Mouse (Mus musculus) cerebellum, adult 2 months (tissue): ENCODE measurements around the gene Zdhhc8.

Experiments used
- CTCF ChIP-seq: fragments of 200-500 bp; IDR thresholded peaks from 2 replicates; pipeline ENCODE4 v1.5.1; 2011; ENCODE audit warnings: low read depth, mild to moderate bottlenecking, control low read depth, low read length, moderate library complexity, borderline replicate concordance; ENCODE audit not compliant: insufficient read depth
- POLR2A ChIP-seq: fragments of 200-500 bp; IDR thresholded peaks from 2 replicates; pipeline ENCODE4 v1.6.1; 2011; ENCODE audit warnings: low read length, control low read depth, borderline replicate concordance; ENCODE audit not compliant: insufficient read depth

GRCm38 (mm10) chr16:18200062-18200461, 34.9 kb downstream of the Zdhhc8 start:
- TF ChIP-seq CTCF: no peak
- no peak for TF ChIP-seq POLR2A
